Mouse (Mus musculus): ENCODE measurements around the gene Scn3b. TPM values are rescaled to one million over a fixed set of nuclear protein-coding genes. Genes with fewer than 3 reads are reported as not detected.

The Scn3b gene
- polyA plus RNA-seq, 2 experiments: 0.01 to 0.06 TPM

GRCm38 (mm10) chr9:40333649-40334396, 64.8 kb downstream of the Scn3b start:
- Histone ChIP-seq H3K36me3 (replicated peaks; ENCODE audit: control insufficient read depth, insufficient read depth, low read depth) (no peaks in the 10 kb centered on the region), H3K9me3 (ENCODE audit: control insufficient read depth, low read length) (no peaks in the 10 kb centered on the region), H3K27ac (no peak overlapping the region), H3K4me3 (ENCODE audit: insufficient read depth in 1 of 2, low read depth in 2 of 2, low read length in 2 of 2) (no peak overlapping the region), H3K4me2 (ENCODE audit: low read depth) (no peak overlapping the region), H3K4me1 (replicated peaks; ENCODE audit: control insufficient read depth in 2 of 2, insufficient read depth in 2 of 2, low read length in 1 of 2) (no peaks in the 10 kb centered on the region), H3K27me3 (ENCODE audit: control insufficient read depth, insufficient read depth, low read length) (no peaks in the 10 kb centered on the region), H3K9ac (replicated peaks) (no peak overlapping the region)
- peak in 2 of 3 experiments; percentile 17 to 36 for DNase-seq (ENCODE audit: low read depth in 3 of 3, low spot score in 3 of 3)
- ATAC-seq (ENCODE audit: insufficient read depth): no peak
- 36% methylated on average over 9 of the region's 9 CpGs for WGBS (ENCODE audit: insufficient replicate concordance)
- TF ChIP-seq CTCF (IDR thresholded peaks at IDR 0.05; ENCODE audit: low read depth) (peak; percentile 92), EP300 (IDR thresholded peaks at IDR 0.05; ENCODE audit: low read depth) (no peak)

- WGBS (ENCODE audit: insufficient replicate concordance): 48% methylated on average over 2 of the region's 2 CpGs
- no peak overlapping the region for H3K4me2 ChIP-seq (ENCODE audit: low read depth)
- TF ChIP-seq EP300 (IDR thresholded peaks at IDR 0.05; ENCODE audit: low read depth) (no peak), CTCF (IDR thresholded peaks at IDR 0.05; ENCODE audit: low read depth) (no peak)
- no peaks in the 10 kb centered on the region for H3K36me3 ChIP-seq (replicated peaks; ENCODE audit: control insufficient read depth, insufficient read depth, low read depth)
- H3K9me3 ChIP-seq (ENCODE audit: control insufficient read depth, low read length): no peaks in the 10 kb centered on the region
- no peaks in the 10 kb centered on the region for H3K27me3 ChIP-seq (ENCODE audit: control insufficient read depth, insufficient read depth, low read length)
- H3K4me1 ChIP-seq (replicated peaks; ENCODE audit: control insufficient read depth in 2 of 2, insufficient read depth in 2 of 2, low read length in 1 of 2): no peaks in the 10 kb centered on the region
- no peak overlapping the region for H3K4me3 ChIP-seq (ENCODE audit: insufficient read depth in 1 of 2, low read depth in 2 of 2, low read length in 2 of 2)
- ATAC-seq (ENCODE audit: insufficient read depth) (no peak), DNase-seq (ENCODE audit: low read depth in 3 of 3, low spot score in 3 of 3) (no peak)
- no peak overlapping the region for H3K27ac ChIP-seq
- no peak overlapping the region for H3K9ac ChIP-seq (replicated peaks)
Observed at GRCm38 (mm10) chr9:40334617-40335016, 65.6 kb downstream of the Scn3b start.

- Histone ChIP-seq H3K9ac (replicated peaks) (no peak overlapping the region), H3K9me3 (ENCODE audit: control insufficient read depth, low read length) (no peaks in the 10 kb centered on the region), H3K27me3 (ENCODE audit: control insufficient read depth, insufficient read depth, low read length) (no peaks in the 10 kb centered on the region), H3K4me1 (replicated peaks; ENCODE audit: control insufficient read depth in 2 of 2, insufficient read depth in 2 of 2, low read length in 1 of 2) (no peaks in the 10 kb centered on the region), H3K4me2 (ENCODE audit: low read depth) (no peak overlapping the region), H3K27ac (no peak overlapping the region), H3K4me3 (ENCODE audit: insufficient read depth in 1 of 2, low read depth in 2 of 2, low read length in 2 of 2) (no peak overlapping the region), H3K36me3 (replicated peaks; ENCODE audit: control insufficient read depth, insufficient read depth, low read depth) (no peaks in the 10 kb centered on the region)
- no peak for DNase-seq (ENCODE audit: low read depth in 3 of 3, low spot score in 3 of 3)
- no peak for ATAC-seq (ENCODE audit: insufficient read depth)
- no peak for TF ChIP-seq CTCF (IDR thresholded peaks at IDR 0.05; ENCODE audit: low read depth)
- no peak for TF ChIP-seq EP300 (IDR thresholded peaks at IDR 0.05; ENCODE audit: low read depth)
- 62% methylated on average over 5 of the region's 5 CpGs for WGBS (ENCODE audit: insufficient replicate concordance)
Observed at GRCm38 (mm10) chr9:40336701-40337100, 67.7 kb downstream of the Scn3b start.

- Histone ChIP-seq H3K27ac (no peak overlapping the region), H3K4me1 (replicated peaks; ENCODE audit: control insufficient read depth in 2 of 2, insufficient read depth in 2 of 2, low read length in 1 of 2) (no peaks in the 10 kb centered on the region), H3K9me3 (ENCODE audit: control insufficient read depth, low read length) (no peaks in the 10 kb centered on the region), H3K27me3 (ENCODE audit: control insufficient read depth, insufficient read depth, low read length) (no peaks in the 10 kb centered on the region), H3K9ac (replicated peaks) (no peak overlapping the region), H3K4me2 (ENCODE audit: low read depth) (no peak overlapping the region), H3K4me3 (ENCODE audit: insufficient read depth in 1 of 2, low read depth in 2 of 2, low read length in 2 of 2) (no peak overlapping the region), H3K36me3 (replicated peaks; ENCODE audit: control insufficient read depth, insufficient read depth, low read depth) (no peaks in the 10 kb centered on the region)
- TF ChIP-seq EP300 (IDR thresholded peaks at IDR 0.05; ENCODE audit: low read depth): no peak
- TF ChIP-seq CTCF (IDR thresholded peaks at IDR 0.05; ENCODE audit: low read depth): no peak
- no peak for ATAC-seq (ENCODE audit: insufficient read depth)
- 66% methylated on average over 4 of the region's 4 CpGs for WGBS (ENCODE audit: insufficient replicate concordance)
- no peak for DNase-seq (ENCODE audit: low read depth in 3 of 3, low spot score in 3 of 3)
Observed at GRCm38 (mm10) chr9:40337131-40337820, 68.3 kb downstream of the Scn3b start.

- 68% methylated on average over 9 of the region's 9 CpGs for WGBS (ENCODE audit: insufficient replicate concordance)
- H3K9me3 ChIP-seq (ENCODE audit: control insufficient read depth, low read length): no peaks in the 10 kb centered on the region
- TF ChIP-seq EP300 (IDR thresholded peaks at IDR 0.05; ENCODE audit: low read depth): no peak
- H3K4me1 ChIP-seq (replicated peaks; ENCODE audit: control insufficient read depth in 2 of 2, insufficient read depth in 2 of 2, low read length in 1 of 2): no peaks in the 10 kb centered on the region
- H3K36me3 ChIP-seq (replicated peaks; ENCODE audit: control insufficient read depth, insufficient read depth, low read depth): no peaks in the 10 kb centered on the region
- ATAC-seq (ENCODE audit: insufficient read depth) (no peak), DNase-seq (ENCODE audit: low read depth in 3 of 3, low spot score in 3 of 3) (no peak)
- H3K4me2 ChIP-seq (ENCODE audit: low read depth): no peak overlapping the region
- no peaks in the 10 kb centered on the region for H3K27me3 ChIP-seq (ENCODE audit: control insufficient read depth, insufficient read depth, low read length)
- no peak overlapping the region for H3K4me3 ChIP-seq (ENCODE audit: insufficient read depth in 1 of 2, low read depth in 2 of 2, low read length in 2 of 2)
- no peak overlapping the region for H3K27ac ChIP-seq
- no peak overlapping the region for H3K9ac ChIP-seq (replicated peaks)
Observed at GRCm38 (mm10) chr9:40339578-40339977, 70.6 kb downstream of the Scn3b start.

Other genes with a start within 250 kb of the Scn3b start
- gene Olfr981, start 247.8 kb upstream of the Scn3b start, polyA plus RNA-seq (2012; rRNA removed): not detected in 2 replicates
- gene Olfr981, start 247.8 kb upstream of the Scn3b start, polyA plus RNA-seq (2014; fragmentation: Nextera tagmentation; extraction: Ambion mirVana): not detected in 2 replicates
- not detected in 2 replicates for gene Olfr982, start 195.4 kb upstream of the Scn3b start, polyA plus RNA-seq (2012; rRNA removed)
- gene Olfr982, start 195.4 kb upstream of the Scn3b start, polyA plus RNA-seq (2014; fragmentation: Nextera tagmentation; extraction: Ambion mirVana): not detected in 2 replicates
- not detected in 2 replicates for gene Olfr983, start 175.6 kb upstream of the Scn3b start, polyA plus RNA-seq (2012; rRNA removed)
- gene Olfr983, start 175.6 kb upstream of the Scn3b start, polyA plus RNA-seq (2014; fragmentation: Nextera tagmentation; extraction: Ambion mirVana): not detected in 2 replicates
- gene Olfr984, start 155.0 kb upstream of the Scn3b start, polyA plus RNA-seq (2012; rRNA removed): not detected in 2 replicates
- not detected in 2 replicates for gene Olfr984, start 155.0 kb upstream of the Scn3b start, polyA plus RNA-seq (2014; fragmentation: Nextera tagmentation; extraction: Ambion mirVana)
- not detected in 2 replicates for gene Olfr985, start 139.0 kb upstream of the Scn3b start, polyA plus RNA-seq (2012; rRNA removed)
- gene Olfr985, start 139.0 kb upstream of the Scn3b start, polyA plus RNA-seq (2014; fragmentation: Nextera tagmentation; extraction: Ambion mirVana): not detected in 2 replicates
- gene Tmem225, start 121.1 kb upstream of the Scn3b start, polyA plus RNA-seq (2012; rRNA removed): not detected in 2 replicates
- not detected in 2 replicates for gene Tmem225, start 121.1 kb upstream of the Scn3b start, polyA plus RNA-seq (2014; fragmentation: Nextera tagmentation; extraction: Ambion mirVana)
- not detected in 2 replicates for gene Olfr986, start 88.3 kb upstream of the Scn3b start, polyA plus RNA-seq (2012; rRNA removed)
- not detected in 2 replicates for gene Olfr986, start 88.3 kb upstream of the Scn3b start, polyA plus RNA-seq (2014; fragmentation: Nextera tagmentation; extraction: Ambion mirVana)
- gene Zfp202, start 76.9 kb upstream of the Scn3b start, polyA plus RNA-seq (2012; rRNA removed): 0.41 and 0.57 TPM in 2 replicates
- gene Zfp202, start 76.9 kb upstream of the Scn3b start, polyA plus RNA-seq (2014; fragmentation: Nextera tagmentation; extraction: Ambion mirVana): 0.68 and 0.74 TPM in 2 replicates